Mouse (Mus musculus): ENCODE results near the gene S100a5. TPM values are rescaled to one million over a fixed set of nuclear protein-coding genes. Genes with fewer than 3 reads are reported as not detected.
A peak's percentile ranks its signal among the peaks of the same experiment; 100 is the strongest.

The S100a5 gene
- polyA plus RNA-seq, 1 experiment = not detected

DNA sequence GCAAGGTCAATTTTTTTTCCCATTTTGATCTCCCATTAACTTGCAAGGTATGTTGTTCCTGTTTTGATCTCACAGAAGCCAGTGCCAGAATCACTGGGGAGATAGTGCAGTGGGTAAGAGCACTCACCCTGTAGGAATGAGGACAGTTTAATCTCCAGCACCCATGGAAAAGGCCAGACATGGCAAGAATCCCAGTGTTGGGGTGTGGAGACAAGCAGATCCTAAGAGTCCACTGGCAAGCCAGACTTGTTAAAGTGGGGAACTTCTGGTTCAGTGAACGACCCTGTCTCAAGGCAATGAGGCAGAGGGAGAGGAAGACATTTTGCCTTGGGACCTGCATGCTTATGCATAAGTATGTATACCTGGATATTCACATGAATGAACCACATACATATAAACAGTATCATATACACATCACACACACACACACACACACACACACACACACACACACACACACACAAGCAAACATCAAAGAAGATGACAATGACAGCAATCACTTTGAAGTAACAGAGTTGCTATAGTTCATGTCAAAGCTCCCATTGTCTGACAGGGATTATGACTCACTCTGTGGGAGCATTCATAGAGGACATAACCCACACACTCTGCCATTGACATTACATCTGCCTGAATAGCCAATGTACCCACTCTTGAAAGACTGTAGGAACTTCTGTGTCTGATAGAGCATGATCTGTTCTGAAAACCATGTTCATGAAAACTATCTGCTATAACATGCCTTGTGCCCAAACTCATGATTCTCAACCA, 30.4 kb downstream of the S100a5 start:
- Histone ChIP-seq H3K4me3 (ENCODE audit: insufficient read depth, low read length) (no peak overlapping the region), H3K27ac (ENCODE audit: insufficient read depth, low read length) (no peak overlapping the region), H3K4me1 (ENCODE audit: control insufficient read depth, insufficient read depth, low read length) (no peaks in the 10 kb centered on the region)
- TF ChIP-seq CTCF (IDR thresholded peaks at IDR 0.05; ENCODE audit: borderline replicate concordance, insufficient read depth, low read length) (no peak), POLR2A (IDR thresholded peaks at IDR 0.05; ENCODE audit: low read depth, low read length) (no peak)

DNA sequence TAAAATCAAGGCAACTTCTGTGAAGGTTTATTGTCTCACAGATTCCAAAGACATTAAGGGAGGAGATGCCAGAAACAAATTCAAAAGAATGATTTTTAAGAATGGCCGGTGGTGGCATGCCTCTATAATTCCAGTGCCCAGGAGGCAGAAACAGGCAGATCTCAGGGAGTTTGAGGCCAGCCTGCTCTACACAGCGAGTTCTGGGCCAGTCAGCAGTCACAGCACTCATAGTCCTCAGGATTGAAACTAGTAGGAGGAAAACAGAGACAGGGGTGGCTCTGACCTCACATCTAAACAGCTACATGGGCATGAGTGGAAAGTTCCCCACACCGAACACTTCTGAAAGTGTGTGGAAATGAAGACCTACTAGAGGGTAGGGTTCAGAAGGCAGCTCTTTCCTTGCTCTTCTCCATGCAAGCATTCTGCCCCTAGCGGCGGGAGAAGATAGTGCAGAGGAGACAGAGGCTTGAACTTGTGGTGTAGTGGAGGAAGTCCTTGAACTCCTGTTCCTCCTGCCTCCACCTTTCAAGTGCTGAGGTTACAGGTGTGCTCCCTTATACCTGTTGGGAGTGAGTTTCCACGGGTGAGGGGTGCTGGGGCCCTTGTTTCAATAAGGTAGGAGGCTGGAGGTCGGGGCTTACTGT, 31.3 kb downstream of the S100a5 start:
- Histone ChIP-seq H3K27ac (ENCODE audit: insufficient read depth, low read length) (no peak overlapping the region), H3K4me3 (ENCODE audit: insufficient read depth, low read length) (no peak overlapping the region), H3K4me1 (ENCODE audit: control insufficient read depth, insufficient read depth, low read length) (no peaks in the 10 kb centered on the region)
- TF ChIP-seq POLR2A (IDR thresholded peaks at IDR 0.05; ENCODE audit: low read depth, low read length) (no peak), CTCF (IDR thresholded peaks at IDR 0.05; ENCODE audit: borderline replicate concordance, insufficient read depth, low read length) (no peak)

DNA sequence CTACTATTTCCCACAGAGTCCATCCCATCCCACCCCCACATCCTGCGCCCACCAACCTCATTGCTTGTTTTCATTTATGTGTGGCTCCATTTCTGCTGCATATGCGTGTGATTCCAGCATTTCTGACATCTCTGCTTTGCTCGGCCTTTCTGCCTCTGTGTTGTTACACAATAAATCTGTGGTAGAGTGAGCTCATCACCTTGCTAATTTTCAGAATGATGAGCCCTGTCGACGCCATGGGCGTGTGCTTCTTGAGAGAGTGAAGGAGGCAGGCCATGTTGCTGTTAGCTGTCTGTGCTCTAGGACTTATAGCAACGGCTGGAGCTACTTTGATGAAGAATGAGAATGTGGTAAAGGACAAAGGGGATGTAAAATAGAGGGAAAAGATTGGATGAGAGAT, 32.7 kb downstream of the S100a5 start:
- no peak for TF ChIP-seq POLR2A (IDR thresholded peaks at IDR 0.05; ENCODE audit: low read depth, low read length)
- no peak for TF ChIP-seq CTCF (IDR thresholded peaks at IDR 0.05; ENCODE audit: borderline replicate concordance, insufficient read depth, low read length)
- H3K27ac ChIP-seq (ENCODE audit: insufficient read depth, low read length) = no peak overlapping the region
- H3K4me1 ChIP-seq (ENCODE audit: control insufficient read depth, insufficient read depth, low read length) = no peaks in the 10 kb centered on the region; the same call in 1 of the 2 replicates
- no peak overlapping the region for H3K4me3 ChIP-seq (ENCODE audit: insufficient read depth, low read length)

DNA sequence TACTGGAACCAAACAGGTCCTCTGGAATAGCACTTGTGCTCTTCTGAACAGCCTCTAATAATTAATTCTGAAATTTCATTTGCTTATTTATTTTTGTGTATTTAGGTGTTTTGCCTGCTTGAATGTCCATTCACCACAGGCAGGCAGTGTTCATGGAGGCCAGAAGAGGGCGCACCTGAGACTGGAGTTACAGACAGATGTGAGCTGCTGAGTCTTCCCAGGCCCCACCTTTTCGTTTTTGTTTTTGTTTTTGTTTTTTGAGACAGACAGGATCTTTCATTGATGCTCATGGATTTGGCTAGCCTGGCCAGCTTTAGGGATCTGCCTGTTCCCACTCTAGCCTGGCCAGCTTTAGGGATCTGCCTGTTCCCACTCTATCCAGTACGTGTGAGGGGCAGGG, 35.9 kb downstream of the S100a5 start:
- Histone ChIP-seq H3K27ac (ENCODE audit: insufficient read depth, low read length) (no peak overlapping the region), H3K4me3 (ENCODE audit: insufficient read depth, low read length) (no peak overlapping the region), H3K4me1 (ENCODE audit: control insufficient read depth, insufficient read depth, low read length) (no peaks in the 10 kb centered on the region; the same call in 1 of the 2 replicates)
- TF ChIP-seq CTCF (IDR thresholded peaks at IDR 0.05; ENCODE audit: borderline replicate concordance, insufficient read depth, low read length) (peak; percentile 67; the same call in 1 of the 2 replicates), POLR2A (IDR thresholded peaks at IDR 0.05; ENCODE audit: low read depth, low read length) (no peak)

DNA sequence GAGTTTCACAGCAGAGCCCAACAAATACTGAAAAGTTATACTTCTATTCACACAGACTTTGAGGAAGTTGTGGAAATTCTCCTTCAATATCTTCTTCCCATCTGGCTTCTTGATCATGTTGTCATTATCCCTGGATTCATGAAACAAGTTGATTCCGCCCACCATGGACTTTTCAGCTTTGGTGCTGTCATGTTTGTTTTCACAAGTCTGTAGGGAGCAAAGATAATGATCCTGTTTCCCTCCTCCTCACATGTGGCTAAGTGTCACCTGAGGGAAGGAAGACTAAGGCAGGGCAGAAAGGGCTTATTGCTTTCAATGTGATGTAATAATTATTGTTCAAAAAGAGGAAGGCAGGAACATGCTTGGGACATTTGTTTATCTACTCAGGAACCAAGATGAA, 39.0 kb downstream of the S100a5 start:
- H3K4me3 ChIP-seq (ENCODE audit: insufficient read depth, low read length) = no peak overlapping the region
- H3K4me1 ChIP-seq (ENCODE audit: control insufficient read depth, insufficient read depth, low read length) = no peaks in the 10 kb centered on the region; the same call in 1 of the 2 replicates
- no peak for TF ChIP-seq POLR2A (IDR thresholded peaks at IDR 0.05; ENCODE audit: low read depth, low read length)
- TF ChIP-seq CTCF (IDR thresholded peaks at IDR 0.05; ENCODE audit: borderline replicate concordance, insufficient read depth, low read length) = no peak
- no peak overlapping the region for H3K27ac ChIP-seq (ENCODE audit: insufficient read depth, low read length)

- peaks cover 3% of the 10 kb centered on the region; the same call in 1 of the 2 replicates for H3K4me1 ChIP-seq (ENCODE audit: control insufficient read depth, insufficient read depth, low read length)
- TF ChIP-seq POLR2A (IDR thresholded peaks at IDR 0.05; ENCODE audit: low read depth, low read length) (no peak), CTCF (IDR thresholded peaks at IDR 0.05; ENCODE audit: borderline replicate concordance, insufficient read depth, low read length) (no peak)
- no peak overlapping the region for H3K4me3 ChIP-seq (ENCODE audit: insufficient read depth, low read length)
- H3K27ac ChIP-seq (ENCODE audit: insufficient read depth, low read length) = no peak overlapping the region
Observed at GRCm38 (mm10) chr3:90648981-90649380, 40.7 kb downstream of the S100a5 start.

GRCm38 (mm10) chr3:90649832-90650231, 41.5 kb downstream of the S100a5 start:
- H3K4me1 ChIP-seq (ENCODE audit: control insufficient read depth, insufficient read depth, low read length) = peaks cover 3% of the 10 kb centered on the region; the same call in 1 of the 2 replicates
- no peak overlapping the region for H3K27ac ChIP-seq (ENCODE audit: insufficient read depth, low read length)
- TF ChIP-seq POLR2A (IDR thresholded peaks at IDR 0.05; ENCODE audit: low read depth, low read length) (no peak), CTCF (IDR thresholded peaks at IDR 0.05; ENCODE audit: borderline replicate concordance, insufficient read depth, low read length) (no peak)
- H3K4me3 ChIP-seq (ENCODE audit: insufficient read depth, low read length) = no peak overlapping the region

GRCm38 (mm10) chr3:90652878-90653508, 44.7 kb downstream of the S100a5 start:
- Histone ChIP-seq H3K4me1 (ENCODE audit: control insufficient read depth, insufficient read depth, low read length) (peaks cover 3% of the 10 kb centered on the region; the same call in 1 of the 2 replicates), H3K27ac (ENCODE audit: insufficient read depth, low read length) (no peak overlapping the region), H3K4me3 (ENCODE audit: insufficient read depth, low read length) (no peak overlapping the region)
- TF ChIP-seq POLR2A (IDR thresholded peaks at IDR 0.05; ENCODE audit: low read depth, low read length) (no peak), CTCF (IDR thresholded peaks at IDR 0.05; ENCODE audit: borderline replicate concordance, insufficient read depth, low read length) (peak; percentile 62; the same call in 1 of the 2 replicates)

GRCm38 (mm10) chr3:90653717-90654116, 45.4 kb downstream of the S100a5 start, which contains the start of gene S100a7a:
S100a7a (plus strand) TSS chr3:90654017.
- no peak for TF ChIP-seq CTCF (IDR thresholded peaks at IDR 0.05; ENCODE audit: borderline replicate concordance, insufficient read depth, low read length)
- no peak for TF ChIP-seq POLR2A (IDR thresholded peaks at IDR 0.05; ENCODE audit: low read depth, low read length)
- peaks cover 5% of the 10 kb centered on the region; the same call in 1 of the 2 replicates for H3K4me1 ChIP-seq (ENCODE audit: control insufficient read depth, insufficient read depth, low read length)
- H3K4me3 ChIP-seq (ENCODE audit: insufficient read depth, low read length) = no peak within 1 kb of the TSS
- no peak within 1 kb of the TSS for H3K27ac ChIP-seq (ENCODE audit: insufficient read depth, low read length)
